Mouse (Mus musculus): ENCODE data around the gene Hlf. TPM values are rescaled to one million over a fixed set of nuclear protein-coding genes. Genes with fewer than 3 reads are reported as not detected.

Gene Hlf
- polyA plus RNA-seq, 1 experiment from 2014 or later: 6.6 TPM

- Histone ChIP-seq H3K4me1 (ENCODE audit: control insufficient read depth, insufficient read depth, low read length) (peaks cover 14% of the 10 kb centered on the region; the same call in 1 of the 2 replicates), H3K27me3 (ENCODE audit: control insufficient read depth, insufficient read depth, low read depth, low read length) (peaks cover 12% of the 10 kb centered on the region), H3K9ac (ENCODE audit: low read depth, low read length) (peak overlapping the region; percentile 46), H3K4me3 (ENCODE audit: low read depth, low read length) (peak overlapping the region; percentile 60), H3K27ac (ENCODE audit: low read length) (no peak overlapping the region), H3K9me3 (replicated peaks; ENCODE audit: control insufficient read depth, low read length, poor library complexity, severe bottlenecking) (no peaks in the 10 kb centered on the region), H3K36me3 (ENCODE audit: control insufficient read depth, insufficient read depth, low read length) (no peaks in the 10 kb centered on the region), H3K4me2 (ENCODE audit: low read length) (peak overlapping the region; percentile 99)
- WGBS: 10% methylated on average over 14 of the region's 14 CpGs
- no peak; the same call in 1 of the 2 replicates for ATAC-seq
Observed at GRCm38 (mm10) chr11:90391271-90392185, 833 bp upstream of the Hlf start.

- Histone ChIP-seq H3K36me3 (ENCODE audit: control insufficient read depth, insufficient read depth, low read length) (no peaks in the 10 kb centered on the region), H3K4me1 (ENCODE audit: control insufficient read depth, insufficient read depth, low read length) (peaks cover 14% of the 10 kb centered on the region; the same call in 1 of the 2 replicates), H3K4me3 (ENCODE audit: low read depth, low read length) (peak overlapping the region; percentile 60), H3K9ac (ENCODE audit: low read depth, low read length) (peak overlapping the region; percentile 69), H3K27me3 (ENCODE audit: control insufficient read depth, insufficient read depth, low read depth, low read length) (peaks cover 12% of the 10 kb centered on the region), H3K4me2 (ENCODE audit: low read length) (peak overlapping the region; percentile 99), H3K27ac (ENCODE audit: low read length) (peak overlapping the region; percentile 51; the same call in 1 of the 2 replicates), H3K9me3 (replicated peaks; ENCODE audit: control insufficient read depth, low read length, poor library complexity, severe bottlenecking) (no peaks in the 10 kb centered on the region)
- WGBS: under 1% methylated on average over 40 of the region's 41 CpGs
- ATAC-seq: peak; percentile 81
Observed at GRCm38 (mm10) chr11:90389902-90390816, 536 bp downstream of the Hlf start.

- Histone ChIP-seq H3K27ac (ENCODE audit: low read length) (0 out of 2 replicates have a peak overlapping the region, but pooled peaks have one; percentile 32), H3K9me3 (replicated peaks; ENCODE audit: control insufficient read depth, low read length, poor library complexity, severe bottlenecking) (no peaks in the 10 kb centered on the region), H3K9ac (ENCODE audit: low read depth, low read length) (peak overlapping the region; percentile 69), H3K36me3 (ENCODE audit: control insufficient read depth, insufficient read depth, low read length) (no peaks in the 10 kb centered on the region), H3K27me3 (ENCODE audit: control insufficient read depth, insufficient read depth, low read depth, low read length) (peaks cover 12% of the 10 kb centered on the region), H3K4me3 (ENCODE audit: low read depth, low read length) (peak overlapping the region; percentile 60), H3K4me1 (ENCODE audit: control insufficient read depth, insufficient read depth, low read length) (peaks cover 14% of the 10 kb centered on the region; the same call in 1 of the 2 replicates), H3K4me2 (ENCODE audit: low read length) (peak overlapping the region; percentile 99)
- ATAC-seq: peak; percentile 43; the same call in 1 of the 2 replicates
- under 1% methylated on average over 36 of the region's 36 CpGs for WGBS
Observed at GRCm38 (mm10) chr11:90389174-90389901, 1.4 kb downstream of the Hlf start.

- 47% methylated on average over 32 of the region's 32 CpGs for WGBS
- H3K4me2 ChIP-seq (ENCODE audit: low read length): peak overlapping the region; percentile 99
- H3K27ac ChIP-seq (ENCODE audit: low read length): no peak overlapping the region
- H3K9me3 ChIP-seq (replicated peaks; ENCODE audit: control insufficient read depth, low read length, poor library complexity, severe bottlenecking): no peaks in the 10 kb centered on the region
- peak overlapping the region; percentile 60 for H3K4me3 ChIP-seq (ENCODE audit: low read depth, low read length)
- H3K27me3 ChIP-seq (ENCODE audit: control insufficient read depth, insufficient read depth, low read depth, low read length): peaks cover 12% of the 10 kb centered on the region
- H3K9ac ChIP-seq (ENCODE audit: low read depth, low read length): no peak overlapping the region; the same call in 1 of the 2 replicates
- ATAC-seq: no peak
- no peaks in the 10 kb centered on the region for H3K36me3 ChIP-seq (ENCODE audit: control insufficient read depth, insufficient read depth, low read length)
- peaks cover 14% of the 10 kb centered on the region; the same call in 1 of the 2 replicates for H3K4me1 ChIP-seq (ENCODE audit: control insufficient read depth, insufficient read depth, low read length)
Observed at GRCm38 (mm10) chr11:90387501-90388440, 2.9 kb downstream of the Hlf start.

- Histone ChIP-seq H3K4me1 (ENCODE audit: control insufficient read depth, insufficient read depth, low read length) (peaks cover 8% of the 10 kb centered on the region), H3K9me3 (replicated peaks; ENCODE audit: control insufficient read depth, low read length, poor library complexity, severe bottlenecking) (no peaks in the 10 kb centered on the region), H3K27ac (ENCODE audit: low read length) (peak overlapping the region; percentile 11; the same call in 1 of the 2 replicates), H3K4me2 (ENCODE audit: low read length) (no peak overlapping the region; the same call in 1 of the 2 replicates), H3K36me3 (ENCODE audit: control insufficient read depth, insufficient read depth, low read length) (no peaks in the 10 kb centered on the region), H3K9ac (ENCODE audit: low read depth, low read length) (no peak overlapping the region), H3K4me3 (ENCODE audit: low read depth, low read length) (no peak overlapping the region), H3K27me3 (ENCODE audit: control insufficient read depth, insufficient read depth, low read depth, low read length) (no peaks in the 10 kb centered on the region)
- 22% methylated on average over 6 of the region's 6 CpGs for WGBS
- peak; percentile 89 for ATAC-seq
Observed at GRCm38 (mm10) chr11:90382005-90382611, 8.6 kb downstream of the Hlf start.

GRCm38 (mm10) chr11:90381113-90381512 is 9.6 kb downstream of the Hlf start:
- ATAC-seq: no peak
- Histone ChIP-seq H3K9ac (ENCODE audit: low read depth, low read length) (no peak overlapping the region), H3K4me1 (ENCODE audit: control insufficient read depth, insufficient read depth, low read length) (peaks cover 8% of the 10 kb centered on the region), H3K4me2 (ENCODE audit: low read length) (no peak overlapping the region), H3K27me3 (ENCODE audit: control insufficient read depth, insufficient read depth, low read depth, low read length) (no peaks in the 10 kb centered on the region), H3K9me3 (replicated peaks; ENCODE audit: control insufficient read depth, low read length, poor library complexity, severe bottlenecking) (no peaks in the 10 kb centered on the region), H3K36me3 (ENCODE audit: control insufficient read depth, insufficient read depth, low read length) (no peaks in the 10 kb centered on the region), H3K27ac (ENCODE audit: low read length) (no peak overlapping the region), H3K4me3 (ENCODE audit: low read depth, low read length) (no peak overlapping the region)
- 56% methylated on average over 5 of the region's 5 CpGs for WGBS

- Histone ChIP-seq H3K27ac (ENCODE audit: low read length) (no peak overlapping the region), H3K9ac (ENCODE audit: low read depth, low read length) (no peak overlapping the region), H3K4me1 (ENCODE audit: control insufficient read depth, insufficient read depth, low read length) (peaks cover 8% of the 10 kb centered on the region), H3K36me3 (ENCODE audit: control insufficient read depth, insufficient read depth, low read length) (no peaks in the 10 kb centered on the region), H3K27me3 (ENCODE audit: control insufficient read depth, insufficient read depth, low read depth, low read length) (no peaks in the 10 kb centered on the region), H3K4me2 (ENCODE audit: low read length) (no peak overlapping the region), H3K4me3 (ENCODE audit: low read depth, low read length) (no peak overlapping the region), H3K9me3 (replicated peaks; ENCODE audit: control insufficient read depth, low read length, poor library complexity, severe bottlenecking) (no peaks in the 10 kb centered on the region)
- 84% methylated on average over 10 of the region's 10 CpGs for WGBS
- no peak for ATAC-seq
Observed at GRCm38 (mm10) chr11:90380131-90380685, 10.5 kb downstream of the Hlf start.

Measured in midbrain, embryonic 16.5 days (tissue).